Mouse (Mus musculus): ENCODE data around the gene Arl9.

- no peak for TF ChIP-seq EP300 (IDR thresholded peaks at IDR 0.05)
- peak; percentile 53 for TF ChIP-seq CTCF (IDR thresholded peaks at IDR 0.05)
Observed at GRCm38 (mm10) chr5:76964651-76965050, 39.2 kb upstream of the Arl9 start.

Data from lung, postnatal 0 days (tissue).